Mouse (Mus musculus): Measurements from ENCODE around the gene Dffb. TPM values are rescaled to one million over a fixed set of nuclear protein-coding genes. Genes with fewer than 3 reads are reported as not detected.

The Dffb gene
- polyA plus RNA-seq, 1 experiment from 2014 or later = 14.1 TPM

DNA sequence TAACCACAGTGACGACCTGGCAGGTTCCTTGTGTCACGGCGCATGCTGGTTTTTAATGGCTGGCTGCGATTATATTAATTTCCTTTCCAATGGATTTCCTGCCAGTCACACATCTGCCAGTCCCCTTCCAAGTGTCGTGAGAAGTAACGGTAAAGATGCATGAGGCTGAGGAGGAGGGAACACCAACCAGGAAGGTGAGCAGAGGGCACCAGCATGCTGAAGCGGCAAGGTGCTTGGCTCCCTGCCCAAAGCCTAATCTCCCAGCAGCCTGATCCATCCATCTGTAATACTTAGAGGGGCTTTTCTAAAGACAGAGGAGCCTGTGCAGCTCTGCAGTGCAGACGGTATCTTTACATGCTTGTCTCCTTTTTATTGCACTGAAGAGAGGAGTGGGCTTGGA, 19.3 kb downstream of the Dffb start:
- H3K27ac ChIP-seq (ENCODE audit: low read depth, low read length) = no peak overlapping the region
- WGBS = 88% methylated on average over 8 of the region's 8 CpGs
- ATAC-seq (ENCODE audit: low FRiP score, low TSS enrichment) = no peak

DNA sequence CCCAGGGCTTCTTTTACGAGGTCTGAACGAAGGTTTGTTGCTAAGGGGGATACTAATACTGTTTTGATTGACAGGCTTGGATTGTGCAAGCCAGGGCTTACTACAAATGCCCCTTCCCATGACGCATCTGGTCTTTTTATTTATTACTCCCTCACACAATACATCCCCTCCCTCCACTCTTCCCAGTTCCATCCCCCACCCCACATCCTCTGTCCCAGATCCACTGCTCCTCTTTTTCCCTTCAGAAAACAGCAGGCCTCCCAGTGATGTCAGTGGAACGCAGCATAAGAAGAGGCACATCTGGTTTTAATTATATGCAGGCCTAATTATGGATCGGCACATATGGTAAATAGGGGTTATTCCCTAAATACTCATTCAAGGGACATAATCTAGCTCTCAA, 23.2 kb downstream of the Dffb start:
- Histone ChIP-seq H3K9me3 (ENCODE audit: control insufficient read depth, low read length) (no peaks in the 10 kb centered on the region), H3K4me2 (replicated peaks; ENCODE audit: low read depth, low read length) (no peak overlapping the region), H3K4me1 (ENCODE audit: control insufficient read depth, insufficient read depth, low read length) (no peaks in the 10 kb centered on the region), H3K9ac (ENCODE audit: low read depth, low read length) (no peak overlapping the region), H3K27me3 (ENCODE audit: control insufficient read depth, insufficient read depth, low read length) (no peaks in the 10 kb centered on the region), H3K36me3 (ENCODE audit: control insufficient read depth, insufficient read depth, low read length) (no peaks in the 10 kb centered on the region), H3K27ac (ENCODE audit: low read depth, low read length) (no peak overlapping the region), H3K4me3 (ENCODE audit: low read length) (no peak overlapping the region)
- no peak for ATAC-seq (ENCODE audit: low FRiP score, low TSS enrichment)
- 47% methylated on average over 5 of the region's 5 CpGs for WGBS

More for the DNA sequence above, 19.3 kb downstream of the Dffb start:
- Histone ChIP-seq H3K9me3 (ENCODE audit: control insufficient read depth, low read length) (no peaks in the 10 kb centered on the region), H3K4me2 (replicated peaks; ENCODE audit: low read depth, low read length) (no peak overlapping the region), H3K27me3 (ENCODE audit: control insufficient read depth, insufficient read depth, low read length) (no peaks in the 10 kb centered on the region), H3K4me3 (ENCODE audit: low read length) (no peak overlapping the region), H3K36me3 (ENCODE audit: control insufficient read depth, insufficient read depth, low read length) (peaks cover 11% of the 10 kb centered on the region; the same call in 1 of the 2 replicates), H3K9ac (ENCODE audit: low read depth, low read length) (no peak overlapping the region), H3K4me1 (ENCODE audit: control insufficient read depth, insufficient read depth, low read length) (peaks cover 10% of the 10 kb centered on the region)

GRCm38 (mm10) chr4:153951150-153951549, 23.8 kb downstream of the Dffb start:
- H3K27ac ChIP-seq (ENCODE audit: low read depth, low read length) = no peak overlapping the region
- H3K9me3 ChIP-seq (ENCODE audit: control insufficient read depth, low read length) = no peaks in the 10 kb centered on the region
- no peaks in the 10 kb centered on the region for H3K36me3 ChIP-seq (ENCODE audit: control insufficient read depth, insufficient read depth, low read length)
- H3K4me1 ChIP-seq (ENCODE audit: control insufficient read depth, insufficient read depth, low read length) = no peaks in the 10 kb centered on the region
- no peak overlapping the region for H3K9ac ChIP-seq (ENCODE audit: low read depth, low read length)
- WGBS = 59% methylated on average over 3 of the region's 3 CpGs
- ATAC-seq (ENCODE audit: low FRiP score, low TSS enrichment) = no peak
- H3K27me3 ChIP-seq (ENCODE audit: control insufficient read depth, insufficient read depth, low read length) = no peaks in the 10 kb centered on the region
- H3K4me3 ChIP-seq (ENCODE audit: low read length) = no peak overlapping the region
- no peak overlapping the region for H3K4me2 ChIP-seq (replicated peaks; ENCODE audit: low read depth, low read length)

DNA sequence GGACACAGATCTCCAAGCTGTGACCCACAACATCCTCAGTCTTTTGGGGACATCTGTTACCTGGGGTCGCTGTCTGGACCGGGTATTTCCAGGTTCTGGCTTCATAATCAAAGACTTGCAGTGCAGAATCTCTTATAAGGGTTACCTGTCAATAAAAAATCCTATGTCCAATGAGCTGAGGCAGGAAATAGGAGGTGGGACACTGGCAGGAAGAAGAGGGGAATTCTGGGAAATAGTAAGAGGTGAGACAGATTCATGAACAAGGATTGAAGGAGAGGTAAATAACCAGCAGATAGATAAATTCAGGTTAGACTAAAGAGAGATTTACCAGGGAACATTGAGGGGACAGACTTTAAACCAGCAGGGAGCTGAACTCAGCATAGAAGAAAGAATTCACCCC, 24.6 kb downstream of the Dffb start:
- Histone ChIP-seq H3K9me3 (ENCODE audit: control insufficient read depth, low read length) (no peaks in the 10 kb centered on the region), H3K4me1 (ENCODE audit: control insufficient read depth, insufficient read depth, low read length) (no peaks in the 10 kb centered on the region), H3K4me2 (replicated peaks; ENCODE audit: low read depth, low read length) (no peak overlapping the region), H3K9ac (ENCODE audit: low read depth, low read length) (no peak overlapping the region), H3K4me3 (ENCODE audit: low read length) (no peak overlapping the region), H3K27me3 (ENCODE audit: control insufficient read depth, insufficient read depth, low read length) (no peaks in the 10 kb centered on the region), H3K27ac (ENCODE audit: low read depth, low read length) (no peak overlapping the region), H3K36me3 (ENCODE audit: control insufficient read depth, insufficient read depth, low read length) (no peaks in the 10 kb centered on the region)
- 83% methylated on average over 2 of the region's 2 CpGs for WGBS
- ATAC-seq (ENCODE audit: low FRiP score, low TSS enrichment) = no peak

GRCm38 (mm10) chr4:153945741-153946140, 29.2 kb downstream of the Dffb start:
- no peaks in the 10 kb centered on the region for H3K27me3 ChIP-seq (ENCODE audit: control insufficient read depth, insufficient read depth, low read length)
- no peak overlapping the region for H3K4me2 ChIP-seq (replicated peaks; ENCODE audit: low read depth, low read length)
- no peak overlapping the region for H3K9ac ChIP-seq (ENCODE audit: low read depth, low read length)
- no peaks in the 10 kb centered on the region for H3K9me3 ChIP-seq (ENCODE audit: control insufficient read depth, low read length)
- 83% methylated on average over 6 of the region's 6 CpGs for WGBS
- no peaks in the 10 kb centered on the region for H3K36me3 ChIP-seq (ENCODE audit: control insufficient read depth, insufficient read depth, low read length)
- H3K4me1 ChIP-seq (ENCODE audit: control insufficient read depth, insufficient read depth, low read length) = no peaks in the 10 kb centered on the region
- H3K4me3 ChIP-seq (ENCODE audit: low read length) = no peak overlapping the region
- no peak for ATAC-seq (ENCODE audit: low FRiP score, low TSS enrichment)
- H3K27ac ChIP-seq (ENCODE audit: low read depth, low read length) = no peak overlapping the region

GRCm38 (mm10) chr4:153944261-153944660, 30.7 kb downstream of the Dffb start:
- 52% methylated on average over 6 of the region's 6 CpGs for whole genome bisulfite sequencing
- no peaks in the 10 kb centered on the region for H3K9me3 ChIP-seq (ENCODE audit: control insufficient read depth, low read length)
- ATAC-seq (ENCODE audit: low FRiP score, low TSS enrichment) = no peak
- no peak overlapping the region for H3K9ac ChIP-seq (ENCODE audit: low read depth, low read length)
- no peak overlapping the region for H3K4me2 ChIP-seq (replicated peaks; ENCODE audit: low read depth, low read length)
- no peaks in the 10 kb centered on the region for H3K4me1 ChIP-seq (ENCODE audit: control insufficient read depth, insufficient read depth, low read length)
- H3K27me3 ChIP-seq (ENCODE audit: control insufficient read depth, insufficient read depth, low read length) = no peaks in the 10 kb centered on the region
- H3K36me3 ChIP-seq (ENCODE audit: control insufficient read depth, insufficient read depth, low read length) = no peaks in the 10 kb centered on the region
- H3K27ac ChIP-seq (ENCODE audit: low read depth, low read length) = no peak overlapping the region
- H3K4me3 ChIP-seq (ENCODE audit: low read length) = no peak overlapping the region

- Histone ChIP-seq H3K27ac (ENCODE audit: low read depth, low read length) (no peak overlapping the region), H3K9me3 (ENCODE audit: control insufficient read depth, low read length) (no peaks in the 10 kb centered on the region), H3K4me3 (ENCODE audit: low read length) (no peak overlapping the region), H3K36me3 (ENCODE audit: control insufficient read depth, insufficient read depth, low read length) (no peaks in the 10 kb centered on the region), H3K9ac (ENCODE audit: low read depth, low read length) (no peak overlapping the region), H3K27me3 (ENCODE audit: control insufficient read depth, insufficient read depth, low read length) (no peaks in the 10 kb centered on the region), H3K4me2 (replicated peaks; ENCODE audit: low read depth, low read length) (no peak overlapping the region), H3K4me1 (ENCODE audit: control insufficient read depth, insufficient read depth, low read length) (no peaks in the 10 kb centered on the region)
- WGBS = 69% methylated on average over 4 of the region's 4 CpGs
- ATAC-seq (ENCODE audit: low FRiP score, low TSS enrichment) = no peak
These were observed 31.7 kb downstream of the Dffb start for GRCm38 (mm10) chr4:153943243-153943642.

GRCm38 (mm10) chr4:153929921-153930320, 45.0 kb downstream of the Dffb start:
- Histone ChIP-seq H3K27ac (ENCODE audit: low read depth, low read length) (no peak overlapping the region), H3K9me3 (ENCODE audit: control insufficient read depth, low read length) (no peaks in the 10 kb centered on the region), H3K4me1 (ENCODE audit: control insufficient read depth, insufficient read depth, low read length) (no peaks in the 10 kb centered on the region), H3K4me2 (replicated peaks; ENCODE audit: low read depth, low read length) (no peak overlapping the region), H3K4me3 (ENCODE audit: low read length) (no peak overlapping the region), H3K36me3 (ENCODE audit: control insufficient read depth, insufficient read depth, low read length) (no peaks in the 10 kb centered on the region), H3K27me3 (ENCODE audit: control insufficient read depth, insufficient read depth, low read length) (no peaks in the 10 kb centered on the region), H3K9ac (ENCODE audit: low read depth, low read length) (no peak overlapping the region)
- ATAC-seq (ENCODE audit: low FRiP score, low TSS enrichment) = no peak
- WGBS = 74% methylated on average over 4 of the region's 4 CpGs

- no peak for ATAC-seq (ENCODE audit: low FRiP score, low TSS enrichment)
- H3K9ac ChIP-seq (ENCODE audit: low read depth, low read length) = no peak overlapping the region
- H3K27ac ChIP-seq (ENCODE audit: low read depth, low read length) = no peak overlapping the region
- no peak overlapping the region for H3K4me3 ChIP-seq (ENCODE audit: low read length)
- H3K4me1 ChIP-seq (ENCODE audit: control insufficient read depth, insufficient read depth, low read length) = no peaks in the 10 kb centered on the region
- H3K4me2 ChIP-seq (replicated peaks; ENCODE audit: low read depth, low read length) = no peak overlapping the region
- H3K36me3 ChIP-seq (ENCODE audit: control insufficient read depth, insufficient read depth, low read length) = no peaks in the 10 kb centered on the region
- no peaks in the 10 kb centered on the region for H3K27me3 ChIP-seq (ENCODE audit: control insufficient read depth, insufficient read depth, low read length)
- H3K9me3 ChIP-seq (ENCODE audit: control insufficient read depth, low read length) = no peaks in the 10 kb centered on the region
- 67% methylated on average over 10 of the region's 10 CpGs for WGBS
These were observed 45.5 kb downstream of the Dffb start for GRCm38 (mm10) chr4:153929425-153929824.
